Mouse (Mus musculus): ENCODE measurements around the gene Gjd3.

The Gjd3 gene

GRCm38 (mm10) chr11:98961766-98962165 lies 21.1 kb downstream of the Gjd3 start:
- DNase-seq: no peak

GRCm38 (mm10) chr11:98961051-98961592 lies 21.7 kb downstream of the Gjd3 start:
- DNase-seq: no peak

- no peak for DNase-seq
Observed at GRCm38 (mm10) chr11:98960313-98960906, 22.4 kb downstream of the Gjd3 start.

GRCm38 (mm10) chr11:98959437-98960312 lies 23.1 kb downstream of the Gjd3 start:
- DNase-seq: no peak

- no peak for DNase-seq
Observed at GRCm38 (mm10) chr11:98956340-98956739, 26.5 kb downstream of the Gjd3 start.

GRCm38 (mm10) chr11:98955707-98956235 lies 27.0 kb downstream of the Gjd3 start:
- DNase-seq: no peak

- no peak for DNase-seq
Observed at GRCm38 (mm10) chr11:98954801-98955706, 27.8 kb downstream of the Gjd3 start.

GRCm38 (mm10) chr11:98954373-98954772 lies 28.4 kb downstream of the Gjd3 start:
- no peak for DNase-seq

GRCm38 (mm10) chr11:98953835-98954320 lies 28.9 kb downstream of the Gjd3 start:
- DNase-seq: no peak

GRCm38 (mm10) chr11:98953361-98953760 lies 29.5 kb downstream of the Gjd3 start:
- no peak for DNase-seq

GRCm38 (mm10) chr11:98952736-98953135 lies 30.1 kb downstream of the Gjd3 start:
- no peak for DNase-seq

- DNase-seq: no peak
Observed at GRCm38 (mm10) chr11:98952111-98952510, 30.7 kb downstream of the Gjd3 start.

GRCm38 (mm10) chr11:98951026-98951906 lies 31.6 kb downstream of the Gjd3 start:
- DNase-seq: peak; percentile 85

GRCm38 (mm10) chr11:98950484-98950883 lies 32.3 kb downstream of the Gjd3 start:
- no peak for DNase-seq

GRCm38 (mm10) chr11:98949958-98950460 lies 32.8 kb downstream of the Gjd3 start:
- no peak for DNase-seq

GRCm38 (mm10) chr11:98949242-98949957 lies 33.4 kb downstream of the Gjd3 start:
- no peak for DNase-seq

- no peak for DNase-seq
Observed at GRCm38 (mm10) chr11:98947969-98948569, 34.7 kb downstream of the Gjd3 start.

- DNase-seq: no peak
Observed at GRCm38 (mm10) chr11:98945605-98945977, 37.2 kb downstream of the Gjd3 start.

GRCm38 (mm10) chr11:98944897-98945604 lies 37.8 kb downstream of the Gjd3 start:
- no peak for DNase-seq
